Mouse (Mus musculus): ENCODE results near the gene Hinfp. TPM values are rescaled to one million over a fixed set of nuclear protein-coding genes. Genes with fewer than 3 reads are reported as not detected.

Gene Hinfp
- total and polyA plus RNA-seq, 3 experiments, result 8.4 to 46.1 (median 22.0) TPM

DNA sequence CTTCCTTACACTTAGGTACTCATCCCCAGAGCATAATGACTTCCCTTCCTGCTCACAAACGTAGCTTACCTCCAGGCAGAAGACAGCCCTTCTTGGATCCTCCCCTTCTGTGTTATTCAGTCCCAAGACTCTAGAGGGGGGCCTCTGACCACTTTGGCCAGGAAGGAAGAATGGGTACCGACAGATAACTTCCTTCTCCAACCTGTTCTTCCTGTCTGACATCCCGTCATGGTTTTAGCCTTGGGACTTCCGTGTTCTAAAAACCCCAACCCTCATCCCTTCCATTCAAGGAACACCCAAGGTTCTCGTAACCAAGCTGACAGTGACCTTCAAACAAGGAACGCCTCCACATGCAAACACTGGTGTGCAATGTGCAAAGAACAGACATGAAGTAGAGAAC lies 37.0 kb downstream of the Hinfp start, which contains the start of gene Nlrx1:
Gene Nlrx1, minus strand, starts transcription at position 168 of the 400 bp plus-strand sequence.
- Histone ChIP-seq H3K36me3 (replicated peaks) (peaks cover 12% of the 10 kb centered on the region), H3K9me3 (replicated peaks) (peaks cover 2% of the 10 kb centered on the region; the same call in 1 of the 2 replicates), H3K27me3 (ENCODE audit: insufficient read depth, low read length) (peaks cover 18% of the 10 kb centered on the region), H3K4me1 (ENCODE audit: insufficient read depth, low read depth, low read length) (peaks cover 11% of the 10 kb centered on the region; the same call in 1 of the 2 replicates), H3K4me3 (ENCODE audit: low read depth, low read length) (no peak within 1 kb of the TSS)
- TF ChIP-seq TAL1 (conservative IDR thresholded peaks at IDR 0.05; ENCODE audit: low read depth, low read length), result no peak
- no peak for TF ChIP-seq POLR2AphosphoS5 (IDR thresholded peaks at IDR 0.05; ENCODE audit: insufficient replicate concordance, low read depth, low read length)
- no peak for TF ChIP-seq GATA1 (IDR thresholded peaks at IDR 0.05; ENCODE audit: borderline replicate concordance, low read length)
- no peak for TF ChIP-seq CTCF (IDR thresholded peaks at IDR 0.05; ENCODE audit: low read depth, low read length)
- DNase-seq (ENCODE audit: low spot score) (no peak), ATAC-seq (ENCODE audit: extremely low read depth, insufficient number of reproducible peaks, low FRiP score, poor library complexity, severe bottlenecking) (no peak)

DNA sequence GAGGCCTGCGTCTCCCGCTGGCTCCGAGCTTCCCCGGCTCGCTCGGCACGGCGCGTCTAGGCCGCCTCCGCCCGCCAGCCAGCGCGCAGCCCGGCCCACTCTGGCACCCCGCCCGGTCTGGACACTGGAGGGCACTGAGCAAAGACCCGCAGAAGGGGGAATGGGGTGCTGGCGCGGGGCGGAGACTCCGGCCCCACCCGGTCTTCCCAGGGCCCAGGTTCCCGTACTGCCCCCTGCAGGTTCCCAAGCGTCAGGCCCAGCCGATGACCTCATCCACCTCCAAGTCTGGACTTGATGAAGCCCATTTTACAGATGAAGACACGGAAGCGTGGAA lies 37.5 kb downstream of the Hinfp start:
- no peak for ATAC-seq (ENCODE audit: extremely low read depth, insufficient number of reproducible peaks, low FRiP score, poor library complexity, severe bottlenecking)
- TF ChIP-seq TAL1 (conservative IDR thresholded peaks at IDR 0.05; ENCODE audit: low read depth, low read length) (no peak), GATA2 (IDR thresholded peaks at IDR 0.05; ENCODE audit: borderline replicate concordance, low read depth, low read length) (no peak), GATA1 (IDR thresholded peaks at IDR 0.05; ENCODE audit: borderline replicate concordance, low read length) (no peak), POLR2AphosphoS5 (IDR thresholded peaks at IDR 0.05; ENCODE audit: insufficient replicate concordance, low read depth, low read length) (no peak), CTCF (IDR thresholded peaks at IDR 0.05; ENCODE audit: low read depth, low read length) (no peak)
- Histone ChIP-seq H3K4me1 (ENCODE audit: insufficient read depth, low read depth, low read length) (peaks cover 11% of the 10 kb centered on the region; the same call in 1 of the 2 replicates), H3K9me3 (replicated peaks) (peaks cover 2% of the 10 kb centered on the region; the same call in 1 of the 2 replicates), H3K27me3 (ENCODE audit: insufficient read depth, low read length) (peaks cover 19% of the 10 kb centered on the region), H3K36me3 (replicated peaks) (peaks cover 7% of the 10 kb centered on the region), H3K4me3 (ENCODE audit: low read depth, low read length) (no peak overlapping the region)
- DNase-seq (ENCODE audit: low spot score), result no peak

DNA sequence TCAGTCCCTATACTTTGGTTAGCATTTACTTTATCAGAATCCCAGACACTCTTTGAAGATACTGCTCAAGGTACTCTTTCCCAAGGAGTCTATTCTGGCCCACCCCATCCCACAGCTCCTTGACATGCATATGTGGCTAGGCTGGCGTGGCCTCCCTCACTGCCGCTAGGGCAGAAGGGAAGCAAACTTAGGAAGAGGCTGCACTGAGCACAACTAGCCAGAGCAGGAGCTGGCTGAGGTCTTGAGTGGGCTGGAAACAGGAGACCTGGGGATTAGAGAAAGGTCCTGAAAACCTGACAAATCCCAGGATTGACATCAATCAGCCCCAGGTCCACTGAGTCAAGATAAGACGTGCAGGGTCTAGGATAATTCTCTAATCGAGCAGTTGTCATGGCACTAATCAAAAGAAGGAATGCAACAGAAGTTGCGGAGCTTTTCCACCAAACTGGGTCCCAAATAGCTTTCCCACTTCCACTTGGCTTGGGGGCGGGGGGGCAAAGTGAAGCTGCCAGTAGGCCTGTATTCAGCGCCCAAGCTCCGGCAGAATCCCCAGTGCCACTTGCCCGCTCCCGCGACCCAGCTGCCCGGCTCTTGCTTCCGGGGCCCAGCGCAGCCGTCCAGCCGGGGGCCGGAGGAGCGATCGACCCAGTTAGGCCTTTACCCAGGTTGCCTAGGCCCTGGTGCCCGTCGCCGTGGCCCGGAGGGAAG lies 38.0 kb downstream of the Hinfp start:
- Histone ChIP-seq H3K36me3 (replicated peaks) (peaks cover 2% of the 10 kb centered on the region), H3K4me3 (ENCODE audit: low read depth, low read length) (no peak overlapping the region), H3K4me1 (ENCODE audit: insufficient read depth, low read depth, low read length) (peaks cover 8% of the 10 kb centered on the region; the same call in 1 of the 2 replicates), H3K27me3 (ENCODE audit: insufficient read depth, low read length) (peaks cover 22% of the 10 kb centered on the region), H3K9me3 (replicated peaks) (peaks cover 2% of the 10 kb centered on the region; the same call in 1 of the 2 replicates)
- DNase-seq (ENCODE audit: low spot score) (no peak), ATAC-seq (ENCODE audit: extremely low read depth, insufficient number of reproducible peaks, low FRiP score, poor library complexity, severe bottlenecking) (no peak)
- TF ChIP-seq TAL1 (conservative IDR thresholded peaks at IDR 0.05; ENCODE audit: low read depth, low read length) (no peak), GATA2 (IDR thresholded peaks at IDR 0.05; ENCODE audit: borderline replicate concordance, low read depth, low read length) (no peak), POLR2AphosphoS5 (IDR thresholded peaks at IDR 0.05; ENCODE audit: insufficient replicate concordance, low read depth, low read length) (no peak), GATA1 (IDR thresholded peaks at IDR 0.05; ENCODE audit: borderline replicate concordance, low read length) (no peak), CTCF (IDR thresholded peaks at IDR 0.05; ENCODE audit: low read depth, low read length) (no peak)

DNA sequence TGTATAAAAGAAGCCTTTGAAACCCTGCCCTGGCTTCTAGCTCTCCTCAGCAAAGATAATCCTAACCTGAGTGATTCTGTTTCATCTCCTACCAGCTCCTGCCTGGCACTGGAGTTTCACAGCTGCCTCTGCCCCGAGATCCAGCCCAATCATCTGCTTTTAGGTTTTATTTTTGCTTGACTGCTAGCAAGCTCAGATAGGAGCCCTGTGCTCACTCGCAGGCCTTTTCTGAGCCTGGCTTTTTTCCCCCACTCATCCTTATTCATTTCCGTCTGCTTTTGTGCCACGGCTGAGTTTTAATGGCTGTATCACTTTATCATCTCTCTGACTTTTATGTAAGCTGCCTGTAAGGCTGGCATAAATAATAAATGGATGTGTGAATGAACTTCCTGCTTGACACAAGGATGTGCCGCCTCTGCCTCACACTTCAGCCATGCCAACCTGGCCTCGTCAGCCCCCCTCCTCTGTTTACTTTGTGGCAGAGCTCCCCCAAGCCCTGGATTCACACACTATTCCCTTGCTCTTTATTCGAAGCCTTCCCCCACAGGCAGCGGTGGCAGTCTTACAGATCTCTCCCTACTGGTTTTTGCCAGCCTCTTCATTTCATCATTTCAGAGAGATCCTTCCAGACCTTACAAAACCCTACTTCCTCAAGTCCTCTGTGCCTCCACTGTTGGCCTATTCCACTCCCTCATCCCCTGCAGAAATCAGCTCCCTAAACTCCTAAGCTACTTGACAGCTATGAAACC lies 38.8 kb downstream of the Hinfp start:
- peaks cover 2% of the 10 kb centered on the region; the same call in 1 of the 2 replicates for H3K9me3 ChIP-seq (replicated peaks)
- TF ChIP-seq GATA2 (IDR thresholded peaks at IDR 0.05; ENCODE audit: borderline replicate concordance, low read depth, low read length) (no peak), TAL1 (conservative IDR thresholded peaks at IDR 0.05; ENCODE audit: low read depth, low read length) (no peak), GATA1 (IDR thresholded peaks at IDR 0.05; ENCODE audit: borderline replicate concordance, low read length) (no peak), CTCF (IDR thresholded peaks at IDR 0.05; ENCODE audit: low read depth, low read length) (no peak), POLR2AphosphoS5 (IDR thresholded peaks at IDR 0.05; ENCODE audit: insufficient replicate concordance, low read depth, low read length) (no peak)
- ATAC-seq (ENCODE audit: extremely low read depth, insufficient number of reproducible peaks, low FRiP score, poor library complexity, severe bottlenecking), result no peak
- H3K4me1 ChIP-seq (ENCODE audit: insufficient read depth, low read depth, low read length), result peaks cover 8% of the 10 kb centered on the region; the same call in 1 of the 2 replicates
- peaks cover 28% of the 10 kb centered on the region for H3K27me3 ChIP-seq (ENCODE audit: insufficient read depth, low read length)
- DNase-seq (ENCODE audit: low spot score), result no peak
- no peak overlapping the region for H3K4me3 ChIP-seq (ENCODE audit: low read depth, low read length)
- no peaks in the 10 kb centered on the region for H3K36me3 ChIP-seq (replicated peaks)

DNA sequence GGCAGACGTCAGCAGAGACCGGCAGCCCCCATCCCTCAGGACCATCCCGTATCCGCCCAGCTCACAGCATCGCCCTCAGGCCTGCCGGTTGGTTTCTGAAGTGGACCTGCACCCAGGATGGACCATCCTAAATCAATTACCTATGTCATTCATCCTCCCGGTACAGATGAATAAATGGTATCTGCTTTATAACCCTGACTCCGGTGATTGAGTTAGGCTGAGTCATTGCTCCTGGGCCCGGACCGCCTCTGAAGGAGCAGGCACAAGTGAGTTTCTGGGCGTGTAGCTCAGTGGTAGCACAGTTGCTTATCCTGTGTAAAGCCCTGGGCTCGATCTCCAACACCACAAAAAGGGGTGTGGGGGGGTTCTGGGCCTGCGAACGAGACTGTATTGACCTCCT lies 44.1 kb downstream of the Hinfp start:
- Histone ChIP-seq H3K4me3 (ENCODE audit: low read depth, low read length) (no peak overlapping the region), H3K36me3 (replicated peaks) (no peaks in the 10 kb centered on the region), H3K27me3 (ENCODE audit: insufficient read depth, low read length) (peaks cover 46% of the 10 kb centered on the region), H3K4me1 (ENCODE audit: insufficient read depth, low read depth, low read length) (peaks cover 6% of the 10 kb centered on the region; the same call in 1 of the 2 replicates), H3K9me3 (replicated peaks) (no peaks in the 10 kb centered on the region)
- ATAC-seq (ENCODE audit: extremely low read depth, insufficient number of reproducible peaks, low FRiP score, poor library complexity, severe bottlenecking), result no peak
- no peak for TF ChIP-seq CTCF (IDR thresholded peaks at IDR 0.05; ENCODE audit: low read depth, low read length)
- TF ChIP-seq GATA1 (IDR thresholded peaks at IDR 0.05; ENCODE audit: borderline replicate concordance, low read length), result no peak
- no peak for TF ChIP-seq TAL1 (conservative IDR thresholded peaks at IDR 0.05; ENCODE audit: low read depth, low read length)
- TF ChIP-seq POLR2AphosphoS5 (IDR thresholded peaks at IDR 0.05; ENCODE audit: insufficient replicate concordance, low read depth, low read length), result no peak
- TF ChIP-seq GATA2 (IDR thresholded peaks at IDR 0.05; ENCODE audit: borderline replicate concordance, low read depth, low read length), result no peak
- DNase-seq (ENCODE audit: low spot score), result no peak

DNA sequence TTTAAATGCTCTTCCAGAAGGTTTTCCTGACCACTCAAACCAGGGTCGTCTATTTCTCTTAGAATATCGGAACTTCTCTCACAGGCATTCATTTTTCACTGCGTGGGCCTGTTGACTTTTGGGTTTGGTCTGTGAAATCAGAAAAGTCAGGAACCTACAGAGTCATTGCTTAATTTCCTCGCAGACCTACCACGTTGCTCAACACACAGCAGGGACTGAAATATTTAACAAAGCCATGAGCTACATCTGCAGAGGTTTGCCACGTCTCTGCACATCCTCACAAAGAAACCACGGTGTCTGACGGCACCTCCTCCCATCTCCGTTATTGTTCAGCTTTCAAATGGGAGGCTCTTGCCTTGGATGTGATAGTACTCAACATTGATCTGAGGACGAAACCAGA lies 46.5 kb downstream of the Hinfp start:
- ATAC-seq (ENCODE audit: extremely low read depth, insufficient number of reproducible peaks, low FRiP score, poor library complexity, severe bottlenecking), result no peak
- DNase-seq (ENCODE audit: low spot score), result no peak

More for the DNA sequence above, 46.5 kb downstream of the Hinfp start:
- H3K9me3 ChIP-seq (replicated peaks), result no peaks in the 10 kb centered on the region
- peaks cover 53% of the 10 kb centered on the region for H3K27me3 ChIP-seq (ENCODE audit: insufficient read depth, low read length)
- no peaks in the 10 kb centered on the region for H3K36me3 ChIP-seq (replicated peaks)
- H3K4me1 ChIP-seq (ENCODE audit: insufficient read depth, low read depth, low read length), result peaks cover 11% of the 10 kb centered on the region; the same call in 1 of the 2 replicates
- no peak overlapping the region for H3K4me3 ChIP-seq (ENCODE audit: low read depth, low read length)
- TF ChIP-seq GATA1 (IDR thresholded peaks at IDR 0.05; ENCODE audit: borderline replicate concordance, low read length) (no peak), GATA2 (IDR thresholded peaks at IDR 0.05; ENCODE audit: borderline replicate concordance, low read depth, low read length) (no peak), POLR2AphosphoS5 (IDR thresholded peaks at IDR 0.05; ENCODE audit: insufficient replicate concordance, low read depth, low read length) (no peak), CTCF (IDR thresholded peaks at IDR 0.05; ENCODE audit: low read depth, low read length) (no peak)

All from G1E (cell line).